Mouse (Mus musculus) Patski (cell line): ENCODE results near the gene Qrfpr. TPM values are rescaled to one million over a fixed set of nuclear protein-coding genes. Genes with fewer than 3 reads are reported as not detected.
A peak's percentile ranks its signal among the peaks of the same experiment; 100 is the strongest.

Experiments
- ATAC-seq: fragments of 100-300 bp; one replicate; pipeline ENCODE4 v1.8.0; 2021
- CTCF ChIA-PET: fragments of 350-600 bp; sonication (Branson Sonifier 250); formaldehyde crosslinking; loops from one replicate; lab custom pipeline; 2022; ENCODE audit warnings: inconsistent platforms; lab: Charles Lee
- POLR2A ChIA-PET: fragments of 350-600 bp; sonication (Branson Sonifier 250); formaldehyde crosslinking; loops from one replicate; lab custom pipeline; 2022; ENCODE audit warnings: antibody characterized with exemption, inconsistent platforms; lab: Charles Lee
- DNase-seq: peaks from one replicate; pipeline ENCODE4 v3.0.0-alpha.2; 2011; ENCODE audit warnings: low read depth, low spot score
- H3K27me3 ChIP-seq: fragments of 371-371 bp; one replicate; pipeline ENCODE4 v1.5.1; 2021
- CTCF ChIP-seq: fragments of 100-300 bp; IDR thresholded peaks from one replicate; pipeline ENCODE4 v1.5.1; 2021
- in situ Hi-C: fragments of 300-500 bp; cut with MboI; formaldehyde crosslinking; loops from 3 replicates; pipeline ENCODE4 v1.11.1; 2018; ENCODE audit warnings: low pct_unique_long_range_greater_than_20kb, mixed read lengths
- polyA plus RNA-seq: library from polyadenylated mRNA; unstranded; gene quantifications from one replicate; pipeline ENCODE4 v1.2.3, GENCODE M21; 2021

Qrfpr gene
- polyA plus RNA-seq, 1 experiment from 2014 or later, result not detected

- in situ Hi-C loops, result loop anchor here (5.0 kb wide), 2 partner anchors 232 to 287 kb away; no protein-coding TSS in a partner anchor
- TF ChIP-seq CTCF, result peak; percentile 75
- ATAC-seq (peak; percentile 60), DNase-seq (no peak)
- ChIA-PET CTCF (interaction anchor here (0.7 to 5.1 kb wide), 26 partner anchors 8 to 332 kb away, joined by 3 to 94 read pairs (median 4); no protein-coding TSS in a partner anchor), POLR2A (no interaction called here)
- peaks cover 19% of the 10 kb centered on the region for H3K27me3 ChIP-seq
These were observed 12.1 kb downstream of the Qrfpr start for GRCm38 (mm10) chr3:36209776-36210555.

DNA sequence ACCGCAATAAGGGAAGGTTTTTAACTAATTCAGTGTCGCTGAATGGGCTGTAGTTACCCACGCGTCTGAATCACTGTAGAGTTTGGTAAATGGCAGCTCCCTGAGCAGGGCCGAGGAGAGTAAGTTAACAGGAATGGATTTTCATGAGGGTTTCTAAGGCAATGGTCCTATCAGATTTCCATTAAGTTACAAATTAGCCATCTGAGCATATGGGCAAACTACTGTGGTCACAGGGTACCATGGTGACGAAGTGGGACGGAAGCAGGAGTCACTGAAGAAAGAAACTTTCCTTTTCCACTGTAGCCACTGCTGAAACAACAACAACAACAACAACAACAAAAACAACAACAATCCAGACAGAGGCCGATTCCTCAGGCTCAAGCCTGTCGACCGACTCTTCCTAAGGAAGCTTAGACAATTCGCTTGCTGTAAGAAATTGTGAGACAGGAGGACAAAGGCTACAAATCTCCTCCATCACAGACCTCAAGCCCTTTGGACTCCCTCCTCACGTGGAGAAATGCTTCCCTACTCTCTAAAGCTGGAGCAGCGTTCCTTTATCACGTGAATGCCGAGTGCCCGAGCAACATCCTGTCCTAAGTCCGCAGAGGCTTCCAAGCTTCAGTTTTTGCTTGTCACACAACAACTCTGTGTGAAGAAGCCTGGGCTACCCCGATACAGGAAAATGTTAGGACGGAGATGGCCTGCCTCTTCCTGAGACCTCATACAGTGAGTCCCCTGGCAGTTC, 14.4 kb downstream of the Qrfpr start:
- in situ Hi-C loops, result no loop called here
- DNase-seq, result no peak
- POLR2A ChIA-PET, result interaction anchor here (0.8 kb wide), 2 partner anchors 18 to 145 kb away, joined by 3 to 4 read pairs; no protein-coding TSS in a partner anchor
- no peak for ATAC-seq
- peaks cover 26% of the 10 kb centered on the region for H3K27me3 ChIP-seq
- TF ChIP-seq CTCF, result no peak
- CTCF ChIA-PET, result interaction anchor here (0.7 to 3.1 kb wide), 6 partner anchors 13 to 288 kb away, joined by 3 to 17 read pairs (median 4); no protein-coding TSS in a partner anchor

GRCm38 (mm10) chr3:36202932-36203331, 19.2 kb downstream of the Qrfpr start:
- in situ Hi-C loops, result no loop called here
- peaks cover 34% of the 10 kb centered on the region for H3K27me3 ChIP-seq
- TF ChIP-seq CTCF, result no peak
- DNase-seq (no peak), ATAC-seq (no peak)
- ChIA-PET CTCF (interaction anchor here (1.3 to 3.1 kb wide), 2 partner anchors 21 to 294 kb away, joined by 3 to 13 read pairs; no protein-coding TSS in a partner anchor), POLR2A (no interaction called here)

DNA sequence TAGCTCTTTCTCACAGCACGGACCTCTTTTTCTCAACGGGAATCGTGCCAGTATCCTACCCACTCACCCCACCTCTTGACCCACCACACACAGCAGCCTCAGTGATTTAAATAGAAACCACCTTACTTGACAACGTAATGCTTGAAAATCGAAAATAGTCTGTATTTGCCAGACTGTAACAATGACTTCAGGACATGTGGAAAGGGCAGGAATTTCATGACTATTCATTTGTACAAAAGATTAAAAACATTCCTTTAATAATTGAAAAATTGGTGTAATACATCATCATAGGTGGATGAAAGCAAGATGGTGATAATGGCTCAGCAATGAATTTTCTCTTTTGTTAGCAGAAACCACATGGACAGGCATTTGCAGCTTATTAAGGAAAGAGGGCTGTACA, 21.0 kb downstream of the Qrfpr start:
- in situ Hi-C loops, result no loop called here
- TF ChIP-seq CTCF, result no peak
- H3K27me3 ChIP-seq, result peaks cover 36% of the 10 kb centered on the region
- ChIA-PET POLR2A (no interaction called here), CTCF (interaction anchor here (1.7 to 3.4 kb wide), 4 partner anchors 9 to 296 kb away, joined by 5 to 24 read pairs (median 15); no protein-coding TSS in a partner anchor)
- peak; percentile 39 for ATAC-seq
- peak; percentile 19 for DNase-seq

GRCm38 (mm10) chr3:36189243-36189642, 32.9 kb downstream of the Qrfpr start:
- ChIA-PET CTCF (interaction anchor here (0.8 to 1.6 kb wide), 5 partner anchors 18 to 311 kb away, joined by 3 to 5 read pairs (median 4); no protein-coding TSS in a partner anchor), POLR2A (interaction anchor here (1.2 kb wide), 1 partner anchor 18 kb away, joined by 3 read pairs; no protein-coding TSS in a partner anchor)
- in situ Hi-C loops, result loop anchor here (10.0 kb wide), 1 partner anchor 306 kb away; no protein-coding TSS in a partner anchor
- TF ChIP-seq CTCF, result no peak
- H3K27me3 ChIP-seq, result peaks cover 8% of the 10 kb centered on the region
- DNase-seq (no peak), ATAC-seq (peak; percentile 60)

DNA sequence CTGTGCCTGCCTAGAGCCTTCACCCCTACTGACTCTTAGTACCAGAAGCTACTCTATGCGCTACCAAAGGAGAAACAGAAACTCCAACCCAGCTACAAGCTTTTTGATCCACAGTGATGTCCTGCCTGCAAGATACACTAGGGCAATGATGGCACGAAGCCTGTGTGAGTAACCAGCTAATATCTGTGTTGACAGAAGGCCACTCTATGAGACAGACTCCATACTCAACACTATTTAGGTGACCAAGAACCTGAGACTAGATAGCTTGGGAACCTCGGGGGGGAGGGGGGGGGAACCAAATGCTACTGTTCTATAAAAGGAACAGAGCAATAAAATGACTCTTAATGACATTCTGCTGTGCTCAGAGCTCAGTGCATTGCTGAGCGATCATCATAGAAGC, 35.6 kb downstream of the Qrfpr start:
- in situ Hi-C loops, result loop anchor here (10.0 kb wide), 1 partner anchor 308 kb away; no protein-coding TSS in a partner anchor
- H3K27me3 ChIP-seq, result peaks cover 7% of the 10 kb centered on the region
- DNase-seq (no peak), ATAC-seq (no peak)
- POLR2A ChIA-PET, result no interaction called here
- CTCF ChIA-PET, result interaction anchor here (0.6 to 3.1 kb wide), 4 partner anchors 164 to 310 kb away, joined by 3 to 7 read pairs (median 3); no protein-coding TSS in a partner anchor
- no peak for TF ChIP-seq CTCF

GRCm38 (mm10) chr3:36181519-36181918, 40.6 kb downstream of the Qrfpr start:
- ChIA-PET POLR2A (no interaction called here), CTCF (interaction anchor here (0.7 to 4.0 kb wide), 20 partner anchors 9 to 565 kb away, joined by 3 to 24 read pairs (median 4); no protein-coding TSS in a partner anchor)
- in situ Hi-C loops, result loop anchor here (5.0 to 10.0 kb wide), 2 partner anchors 261 to 313 kb away; no protein-coding TSS in a partner anchor
- DNase-seq, result no peak
- TF ChIP-seq CTCF, result peak; percentile 74
- no peak for ATAC-seq
- H3K27me3 ChIP-seq, result peaks cover 7% of the 10 kb centered on the region

DNA sequence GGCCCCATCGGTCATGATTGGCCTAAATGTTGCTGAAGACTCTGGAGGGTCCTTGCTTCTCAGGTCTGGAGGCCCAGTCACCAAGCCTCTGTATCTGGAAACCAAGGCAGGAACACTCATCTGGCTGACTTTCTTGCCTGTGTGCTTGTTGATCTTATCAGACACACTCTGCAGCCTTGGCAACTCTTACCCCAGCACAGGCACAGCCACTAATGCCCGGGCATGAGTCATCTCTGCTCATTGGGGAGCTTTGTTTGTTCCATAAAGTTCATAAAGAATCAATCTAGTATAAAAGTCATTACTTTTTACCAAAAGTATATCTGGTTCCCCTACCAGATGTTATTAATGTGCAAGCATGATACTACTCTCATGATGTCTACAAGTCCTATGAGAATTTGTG, 48.4 kb downstream of the Qrfpr start:
- no peak for ATAC-seq
- TF ChIP-seq CTCF, result no peak
- DNase-seq, result no peak
- ChIA-PET CTCF (interaction anchor here (1.0 to 1.5 kb wide), 2 partner anchors 11 to 211 kb away, joined by 3 read pairs; no protein-coding TSS in a partner anchor), POLR2A (no interaction called here)
- in situ Hi-C loops, result no loop called here
- H3K27me3 ChIP-seq, result no peaks in the 10 kb centered on the region

DNA sequence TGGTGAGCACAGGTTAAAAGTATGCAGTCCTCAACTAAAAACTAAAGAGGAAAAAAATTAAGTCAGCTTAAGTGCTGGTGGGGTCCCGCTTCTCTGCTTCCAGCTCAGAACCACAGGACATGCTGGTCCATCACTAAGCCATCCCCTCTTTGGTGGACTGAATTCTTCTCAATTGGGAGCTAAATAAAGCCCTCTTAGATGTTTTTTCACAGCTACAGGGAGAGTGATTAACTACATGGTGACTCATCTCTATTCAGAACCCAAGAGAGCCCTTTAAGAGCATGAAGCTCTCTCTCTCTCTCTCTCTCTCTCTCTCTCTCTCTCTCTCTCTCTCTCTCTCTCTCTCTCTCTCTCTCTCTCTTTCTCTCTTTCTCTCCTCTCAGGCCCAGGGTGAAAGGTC, 50.8 kb downstream of the Qrfpr start:
- no peaks in the 10 kb centered on the region for H3K27me3 ChIP-seq
- in situ Hi-C loops, result no loop called here
- ATAC-seq (peak; percentile 80), DNase-seq (no peak)
- POLR2A ChIA-PET, result no interaction called here
- no peak for TF ChIP-seq CTCF
- CTCF ChIA-PET, result interaction anchor here (0.7 to 2.9 kb wide), 8 partner anchors 9 to 324 kb away, joined by 3 to 11 read pairs (median 4); partner anchors contain the start of gene D3Ertd254e
